Comparison of ENCODE assay signal across 9 mouse cellular contexts in the genomic region with DNA sequence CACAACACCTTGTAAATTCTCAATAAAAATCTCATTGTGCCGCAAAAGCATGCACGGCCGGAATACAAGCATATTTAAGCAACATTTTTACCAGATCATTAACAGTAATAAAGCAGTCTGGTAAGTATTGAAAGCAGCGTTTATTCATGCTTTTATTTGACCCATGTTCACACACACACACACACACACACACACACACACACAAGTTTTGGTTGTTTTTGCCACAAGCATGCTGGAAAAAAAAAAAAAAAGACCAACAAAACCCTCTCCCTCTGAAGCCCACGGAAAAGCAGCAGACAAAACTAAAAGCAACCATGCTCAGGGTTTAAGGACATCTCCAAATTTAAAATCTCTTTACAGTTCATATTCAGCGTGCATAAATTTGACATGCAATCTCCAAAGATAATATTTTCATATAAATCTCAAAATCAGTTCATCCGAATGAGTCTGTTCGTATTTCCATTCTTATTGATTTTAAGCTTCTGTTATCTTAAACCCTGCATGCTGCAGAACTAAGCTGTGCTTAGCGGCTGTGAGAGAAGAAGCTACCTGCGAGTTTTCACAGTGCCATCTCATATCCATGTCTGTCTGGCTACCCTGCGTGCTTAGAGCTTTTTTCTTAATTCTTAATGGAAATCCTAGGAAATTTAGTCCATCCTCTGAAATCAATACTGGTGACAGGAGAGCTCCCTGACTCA.
A peak's percentile ranks its signal among the peaks of the same experiment; 100 is the strongest.
DNase-seq lines count a peak whose midpoint lies in the region; ATAC-seq and TF ChIP-seq lines count a peak whose summit lies in the region.
"Had no signal": no experiment of that assay in that cellular context is flagged by ENCODE, and none has a peak within 500 bp of the region (broad histone marks: within the 10 kb centered on the region; RNA-seq: fewer than 3 reads in every experiment).

No protein-coding gene starts in this region.

- TF ChIP-seq CTCF in testis, adult 2 months (IDR thresholded peaks at IDR 0.05; ENCODE audit: control insufficient read depth, insufficient read depth, insufficient replicate concordance, low read depth, low read length) = no peak

- H3K4me1 ChIP-seq in heart, embryonic 10.5 days = no peaks in the 10 kb centered on the region
- H3K4me1 ChIP-seq in testis, adult 2 months (ENCODE audit: control insufficient read depth, insufficient read depth, low read length) = peaks cover 3% of the 10 kb centered on the region; the same call in 1 of the 2 replicates
- no peaks in the 10 kb centered on the region for H3K4me1 ChIP-seq in limb, embryonic 14.5 days (ENCODE audit: control insufficient read depth, insufficient read depth, low read length)

- intact Hi-C loops in heart, postnatal 14 days (cut with DNase I) = no loop called here

- 0 out of 2 replicates have a peak overlapping the region, but pooled peaks have one; percentile 40 for H3K9ac ChIP-seq in limb, embryonic 14.5 days (ENCODE audit: low read depth, low read length, severe bottlenecking)

- ATAC-seq in limb, embryonic 14.5 days (ENCODE audit: low FRiP score, low read depth) = peak; percentile 32; the same call in 1 of the 2 replicates

- H3K27ac ChIP-seq in heart, embryonic 10.5 days = peak overlapping the region; percentile 70; the same call in 1 of the 2 replicates
- no peak overlapping the region for H3K27ac ChIP-seq in testis, adult 2 months (ENCODE audit: control insufficient read depth, insufficient read depth, low read depth, low read length)
- no peak overlapping the region for H3K27ac ChIP-seq in limb, embryonic 14.5 days (replicated peaks; ENCODE audit: low read depth, low read length)

- no peaks in the 10 kb centered on the region for H3K9me3 ChIP-seq in heart, embryonic 10.5 days
- H3K9me3 ChIP-seq in limb, embryonic 14.5 days (ENCODE audit: control insufficient read depth, low read length) = no peaks in the 10 kb centered on the region

- H3K4me3 ChIP-seq in heart, embryonic 10.5 days = peak overlapping the region; percentile 58
- H3K4me3 ChIP-seq in testis, adult 2 months (ENCODE audit: control insufficient read depth, low read depth, low read length) = peak overlapping the region; percentile 72; the same call in 1 of the 2 replicates
- H3K4me3 ChIP-seq in limb, embryonic 14.5 days (replicated peaks; ENCODE audit: low read length) = peak overlapping the region; percentile 33
- H3K4me3 ChIP-seq: erythroblast, embryonic 14.5 days had no signal

- H3K27me3 ChIP-seq in heart, embryonic 10.5 days (ENCODE audit: insufficient read depth, poor library complexity, severe bottlenecking) = no peaks in the 10 kb centered on the region
- no peaks in the 10 kb centered on the region for H3K27me3 ChIP-seq in testis, adult 2 months (ENCODE audit: control insufficient read depth, insufficient read depth, low read length)
- H3K27me3 ChIP-seq in limb, embryonic 14.5 days (ENCODE audit: control insufficient read depth, insufficient read depth, low read length) = no peaks in the 10 kb centered on the region

- no peak for TF ChIP-seq POLR2A in testis, adult 2 months (IDR thresholded peaks at IDR 0.05; ENCODE audit: control insufficient read depth, low read depth, low read length)
- TF ChIP-seq POLR2A in limb, embryonic 14.5 days (IDR thresholded peaks at IDR 0.05; ENCODE audit: borderline replicate concordance, extremely low read depth, insufficient read depth, insufficient read length) = no peak

- 68% methylated on average over 11 of the region's 11 CpGs for WGBS in heart, embryonic 10.5 days
- WGBS in limb, embryonic 14.5 days = 46% methylated on average over 11 of the region's 11 CpGs

- DNase-seq in heart, embryonic 10.5 days (ENCODE audit: low spot score) = no peak
- no peak for DNase-seq in heart, postnatal 14 days
- DNase-seq in testis, postnatal 14 days (ENCODE audit: low spot score) = no peak
- DNase-seq in limb, embryonic 14.5 days (ENCODE audit: low spot score) = no peak
- DNase-seq in urinary bladder, postnatal 36 days (ENCODE audit: low spot score in 2 of 2) = no peak
- DNase-seq in layer of hippocampus, adult 8-10 months (ENCODE audit: low spot score in 2 of 2) = no peak
- no peak for DNase-seq in heart, postnatal 4 days

- peak overlapping the region; percentile 47 for H3K4me2 ChIP-seq in limb, embryonic 14.5 days (replicated peaks; ENCODE audit: low read depth, low read length, severe bottlenecking)

- H3K36me3 ChIP-seq in heart, embryonic 10.5 days = no peaks in the 10 kb centered on the region
- no peaks in the 10 kb centered on the region for H3K36me3 ChIP-seq in testis, adult 2 months (ENCODE audit: control insufficient read depth, insufficient read depth, low read length)
- no peaks in the 10 kb centered on the region for H3K36me3 ChIP-seq in limb, embryonic 14.5 days (ENCODE audit: control insufficient read depth, insufficient read depth, low read length)
